15 mouse cellular contexts compared by ENCODE assay signal in the genomic region with DNA sequence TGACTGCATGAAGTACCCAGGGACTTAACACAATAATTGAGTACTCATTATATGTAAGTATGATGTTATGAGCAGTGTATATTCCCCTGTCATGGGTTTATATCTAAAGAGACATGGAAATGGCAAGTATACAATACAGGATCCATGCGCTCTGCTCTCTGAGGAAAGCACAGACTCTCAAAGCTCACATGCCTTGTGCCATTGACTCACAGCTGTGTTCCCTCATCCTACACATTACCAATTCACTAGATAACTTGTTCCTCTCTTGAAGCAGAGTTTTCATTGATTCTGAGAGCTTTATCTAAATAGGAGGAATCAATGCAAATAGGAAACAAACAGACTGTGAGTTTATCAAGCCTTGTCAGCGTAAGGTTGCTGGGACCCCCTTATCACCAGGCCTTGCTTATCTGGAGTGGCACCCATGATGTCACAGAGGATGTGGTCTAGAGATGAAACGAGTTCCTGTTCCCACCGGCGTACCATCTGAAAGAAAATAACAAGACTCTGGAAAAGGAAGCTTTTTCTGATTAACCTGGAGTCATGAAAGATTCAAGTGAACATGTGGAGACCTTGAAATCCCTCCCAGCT.
A peak's percentile ranks its signal among the peaks of the same experiment; 100 is the strongest.
DNase-seq lines count a peak whose midpoint lies in the region; ATAC-seq lines count a peak whose summit lies in the region.
"Had no signal": no experiment of that assay in that cellular context is flagged by ENCODE, and none has a peak within 500 bp of the region (broad histone marks: within the 10 kb centered on the region; RNA-seq: fewer than 3 reads in every experiment).

No protein-coding gene starts in this region.

- H3K4me3 ChIP-seq in heart, embryonic 12.5 days: no peak overlapping the region
- no peak overlapping the region for H3K4me3 ChIP-seq in liver, embryonic 16.5 days (ENCODE audit: low read depth, low read length)
- H3K4me3 ChIP-seq: forebrain, embryonic 15.5 days; gastrocnemius, adult 2 months; heart, embryonic 15.5 days; hindbrain, embryonic 15.5 days had no signal

- WGBS in heart, embryonic 12.5 days: 13% methylated on average over 5 of the region's 5 CpGs
- 14% methylated on average over 5 of the region's 5 CpGs for WGBS in liver, embryonic 16.5 days (ENCODE audit: insufficient replicate concordance)

- no peaks in the 10 kb centered on the region for H3K27me3 ChIP-seq in heart, embryonic 12.5 days (replicated peaks)
- no peaks in the 10 kb centered on the region for H3K27me3 ChIP-seq in liver, embryonic 16.5 days (ENCODE audit: control insufficient read depth, insufficient read depth, low read depth, low read length)
- H3K27me3 ChIP-seq: forebrain, embryonic 15.5 days; heart, embryonic 15.5 days; hindbrain, embryonic 15.5 days had no signal

- no peak overlapping the region for H3K4me2 ChIP-seq in heart, embryonic 12.5 days
- H3K4me2 ChIP-seq in liver, embryonic 16.5 days (ENCODE audit: low read depth, low read length): no peak overlapping the region
- H3K4me2 ChIP-seq: forebrain, embryonic 15.5 days; heart, embryonic 15.5 days; hindbrain, embryonic 15.5 days had no signal

- no peak overlapping the region for H3K9ac ChIP-seq in heart, embryonic 12.5 days
- H3K9ac ChIP-seq in liver, embryonic 16.5 days (ENCODE audit: low read depth, low read length): no peak overlapping the region
- H3K9ac ChIP-seq: forebrain, embryonic 15.5 days; heart, embryonic 15.5 days; hindbrain, embryonic 15.5 days had no signal

- ATAC-seq in heart, embryonic 12.5 days (ENCODE audit: insufficient number of reproducible peaks, low FRiP score): peak; percentile 80
- 0 out of 2 replicates have a peak, but pooled peaks have one; percentile 39 for ATAC-seq in liver, embryonic 16.5 days (ENCODE audit: low read depth)
- ATAC-seq: forebrain, embryonic 15.5 days had no signal

- H3K27ac ChIP-seq in heart, embryonic 12.5 days (ENCODE audit: poor library complexity, severe bottlenecking): peak overlapping the region; percentile 47; the same call in 1 of the 2 replicates
- no peak overlapping the region for H3K27ac ChIP-seq in liver, embryonic 16.5 days (ENCODE audit: low read length)
- H3K27ac ChIP-seq: forebrain, embryonic 15.5 days; gastrocnemius, adult 2 months; heart, embryonic 15.5 days; hindbrain, embryonic 15.5 days had no signal

- no peaks in the 10 kb centered on the region for H3K36me3 ChIP-seq in heart, embryonic 12.5 days
- H3K36me3 ChIP-seq in liver, embryonic 16.5 days (ENCODE audit: control insufficient read depth, insufficient read depth): no peaks in the 10 kb centered on the region
- H3K36me3 ChIP-seq: forebrain, embryonic 15.5 days; heart, embryonic 15.5 days; hindbrain, embryonic 15.5 days had no signal

- H3K9me3 ChIP-seq in heart, embryonic 12.5 days (replicated peaks): no peaks in the 10 kb centered on the region
- no peaks in the 10 kb centered on the region for H3K9me3 ChIP-seq in liver, embryonic 16.5 days (replicated peaks; ENCODE audit: control insufficient read depth, low read length)
- H3K9me3 ChIP-seq: forebrain, embryonic 15.5 days; heart, embryonic 15.5 days; hindbrain, embryonic 15.5 days had no signal

- DNase-seq in heart, adult 9 months (ENCODE audit: low spot score in 2 of 2): no peak
- peak; percentile 19 for DNase-seq in c-Kit-positive CD71-positive TER-119-negative erythroid progenitor cells, embryonic 14.5 days (ENCODE audit: low read depth)
- peak; percentile 35 for DNase-seq in thymus, postnatal 25 days
- no peak for DNase-seq in gastrocnemius, postnatal 14 days
- no peak for DNase-seq in frontal cortex, postnatal 36 days (ENCODE audit: low spot score in 2 of 2)
- no peak for DNase-seq in cerebellum, adult 11-12 months
- DNase-seq: cerebellum, adult 8-10 months; gastrocnemius, adult 2 months; lung, postnatal 4 days; right cerebral cortex, adult 18-20 months had no signal

- intact Hi-C loops in gastrocnemius, postnatal 14 days (cut with DNase I; ENCODE audit: low total_unique reads): no loop called here

- H3K4me1 ChIP-seq in heart, embryonic 12.5 days (replicated peaks): no peaks in the 10 kb centered on the region
- no peaks in the 10 kb centered on the region for H3K4me1 ChIP-seq in liver, embryonic 16.5 days (ENCODE audit: control insufficient read depth, low read depth, low read length)
- H3K4me1 ChIP-seq: forebrain, embryonic 15.5 days; hindbrain, embryonic 15.5 days had no signal

Comparison
In these comparisons a context has a peak if more than half of its experiments do, and no peak if none do; other contexts are left out.
1. DNase-seq: peak in c-Kit-positive CD71-positive TER-119-negative erythroid progenitor cells, embryonic 14.5 days (single experiment) and thymus, postnatal 25 days (single experiment); none in heart, adult 9 months (0 of 2), gastrocnemius, postnatal 14 days (single experiment), frontal cortex, postnatal 36 days (0 of 2) and cerebellum, adult 11-12 months (single experiment).